Comparison of ENCODE assay signal across 21 mouse cellular contexts in the genomic region with DNA sequence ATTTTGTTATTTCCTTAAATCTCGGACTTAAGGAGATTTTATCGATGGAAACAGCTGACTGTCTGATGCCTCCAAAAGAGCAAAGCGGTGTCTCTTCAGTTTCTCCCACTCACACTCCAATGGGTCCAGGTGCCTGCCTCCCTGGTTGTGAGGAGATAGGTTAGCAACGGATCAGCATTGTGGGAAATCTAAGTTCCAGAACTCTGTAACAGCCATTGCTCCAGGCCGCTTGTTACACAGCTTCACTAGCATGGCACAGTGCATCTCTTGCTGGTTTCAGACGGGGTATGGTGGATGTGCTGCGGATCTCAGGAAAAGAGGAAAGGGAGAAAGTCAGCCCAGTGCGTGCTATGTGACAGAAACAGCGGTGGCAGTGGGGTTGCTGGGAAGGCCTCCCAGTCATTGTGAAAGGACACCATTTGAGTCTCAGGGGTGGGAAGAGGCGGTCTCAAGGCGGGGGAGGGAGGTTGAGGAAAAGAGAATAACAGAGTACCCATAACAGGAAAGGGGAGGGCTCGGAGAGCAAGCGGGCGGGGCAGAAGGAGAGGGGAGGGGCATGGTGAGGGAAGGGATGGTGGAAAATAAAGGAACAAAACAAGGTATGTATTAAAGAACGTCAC. TPM values are rescaled to one million over a fixed set of nuclear protein-coding genes. Genes with fewer than 3 reads are reported as not detected.
"Had no signal": no experiment of that assay in that cellular context is flagged by ENCODE, and none has a peak within 500 bp of the region (broad histone marks: within the 10 kb centered on the region; RNA-seq: fewer than 3 reads in every experiment).

4930579F01Rik (minus strand) TSS at position 143 of the 620 bp plus-strand sequence.

- H3K9ac ChIP-seq: limb, embryonic 13.5 days; liver, embryonic 14.5 days; neural tube, embryonic 13.5 days; stomach, embryonic 15.5 days had no signal

- H3K27me3 ChIP-seq: limb, embryonic 13.5 days; neural tube, embryonic 13.5 days; stomach, embryonic 15.5 days had no signal

- H3K9me3 ChIP-seq: limb, embryonic 13.5 days; midbrain, embryonic 10.5 days; neural tube, embryonic 13.5 days; stomach, embryonic 15.5 days had no signal

- DNase-seq: kidney, adult 18-20 months; kidney, postnatal 10 days; left cerebral cortex, postnatal 4 days; lung, adult 18-20 months; lung, postnatal 36 days; retina, postnatal 1 day; right cerebral cortex, postnatal 4 days; thymus, postnatal 14 days had no signal

- H3K4me3 ChIP-seq: limb, embryonic 13.5 days; midbrain, embryonic 10.5 days; neural tube, embryonic 13.5 days; stomach, embryonic 15.5 days had no signal

- H3K27ac ChIP-seq: limb, embryonic 13.5 days; liver, embryonic 14.5 days; midbrain, embryonic 10.5 days; neural tube, embryonic 13.5 days; stomach, embryonic 15.5 days had no signal

- H3K4me2 ChIP-seq: limb, embryonic 13.5 days; neural tube, embryonic 13.5 days; stomach, embryonic 15.5 days had no signal

- ATAC-seq: midbrain, embryonic 16.5 days had no signal

- H3K36me3 ChIP-seq: limb, embryonic 13.5 days; midbrain, embryonic 10.5 days; neural tube, embryonic 13.5 days; stomach, embryonic 15.5 days had no signal

- H3K4me1 ChIP-seq: limb, embryonic 13.5 days; neural tube, embryonic 13.5 days; stomach, embryonic 15.5 days had no signal

RNA-seq across cellular contexts. Expression of gene 4930579F01Rik, which starts in this region (rescaled TPM):
- total RNA-seq: layer of hippocampus, postnatal 10 days; left cerebral cortex, adult 18-20 months; left cerebral cortex, postnatal 10 days; left cerebral cortex, postnatal 4 days; liver, adult 2 months; megakaryocyte, adult 5-6 weeks had no signal
- polyA plus RNA-seq: large intestine, adult 2 months; liver, adult 2 months; liver, embryonic 14.5 days; midbrain, embryonic 10.5 days; midbrain, embryonic 16.5 days; neural tube, embryonic 13.5 days; spleen, adult 2 months had no signal
